Mouse (Mus musculus): ENCODE results near the gene Arhgap28.

DNA sequence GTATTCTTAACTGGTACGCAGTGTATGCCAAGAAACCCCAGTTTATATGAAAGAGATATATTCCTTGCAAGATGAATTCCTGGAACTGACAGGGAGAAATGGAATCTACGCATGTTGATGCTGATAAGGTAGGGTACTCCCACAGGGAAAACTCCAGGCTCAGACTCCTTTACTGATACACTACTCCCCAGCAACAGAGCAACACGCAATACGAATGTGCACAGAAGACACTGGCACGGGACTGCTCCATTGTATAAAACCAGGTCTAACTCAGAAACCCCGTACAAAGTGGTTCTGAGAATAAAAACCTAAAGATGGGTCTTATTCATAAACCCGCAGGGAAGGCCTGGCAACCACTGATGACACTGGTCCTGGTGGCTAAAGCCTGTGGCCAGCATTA is 45.0 kb downstream of the Arhgap28 start:
- no peak for TF ChIP-seq CTCF (IDR thresholded peaks at IDR 0.05; ENCODE audit: borderline replicate concordance, extremely low read depth, insufficient read depth, insufficient read length)
- no peak for TF ChIP-seq POLR2A (IDR thresholded peaks at IDR 0.05; ENCODE audit: borderline replicate concordance, extremely low read depth, insufficient read depth, insufficient read length, poor library complexity, severe bottlenecking)
